Mouse (Mus musculus) liver, embryonic 13.5 days (tissue): ENCODE results near the gene Pard3b. TPM values are rescaled to one million over a fixed set of nuclear protein-coding genes. Genes with fewer than 3 reads are reported as not detected.

Source experiments
- ATAC-seq: fragments of 200-750 bp; cut with Nextera tagmentation; 2 replicates; pipeline ENCODE4 v1.8.0; 2017; ENCODE audit warnings: low read depth, mild to moderate bottlenecking, moderate number of reproducible peaks, moderate library complexity
- DNase-seq: peaks from one replicate; pipeline ENCODE4 v3.0.0; 2022
- H3K27ac ChIP-seq: fragments of 300-500 bp; sonication (generic); 2 replicates; pipeline ENCODE4 v1.5.1; 2015; ENCODE audit warnings: moderate library complexity, mild to moderate bottlenecking, inconsistent platforms
- H3K27me3 ChIP-seq: fragments of 300-500 bp; sonication (generic); 2 replicates; pipeline ENCODE4 v1.6.1; 2015; ENCODE audit warnings: mild to moderate bottlenecking, inconsistent platforms
- H3K36me3 ChIP-seq: fragments of 300-500 bp; sonication (generic); 2 replicates; pipeline ENCODE4 v1.6.1; 2015; ENCODE audit warnings: mild to moderate bottlenecking, inconsistent platforms
- H3K4me1 ChIP-seq: fragments of 300-500 bp; sonication (generic); replicated peaks from 2 replicates; pipeline ENCODE4 v1.6.1; 2015; ENCODE audit warnings: inconsistent platforms
- H3K4me2 ChIP-seq: fragments of 300-500 bp; sonication (generic); 2 replicates; pipeline ENCODE4 v1.6.1; 2015; ENCODE audit warnings: inconsistent platforms, mild to moderate bottlenecking, moderate library complexity
- H3K4me3 ChIP-seq: fragments of 300-500 bp; sonication (generic); replicated peaks from 2 replicates; pipeline ENCODE4 v1.5.1; 2015; ENCODE audit warnings: mild to moderate bottlenecking, inconsistent platforms
- H3K9ac ChIP-seq: fragments of 300-500 bp; sonication (generic); 2 replicates; pipeline ENCODE4 v1.6.1; 2015; ENCODE audit warnings: mild to moderate bottlenecking, inconsistent platforms
- H3K9me3 ChIP-seq: fragments of 300-500 bp; sonication (generic); replicated peaks from 2 replicates; pipeline ENCODE4 v1.6.1; 2016; ENCODE audit warnings: inconsistent platforms
- WGBS: fragments of 180-500 bp; shearing (Covaris S2); methylation state at CpG from one replicate; pipeline ENCODE4 v1.1.7; 2015; ENCODE audit not compliant: insufficient replicate concordance; 5-methylcytosine and 5-hydroxymethylcytosine counted together
- polyA plus RNA-seq: library from polyadenylated mRNA; unstranded; fragments of >200 nt; fragmentation: Nextera tagmentation; extraction: Ambion mirVana; gene quantifications from 2 replicates; pipeline ENCODE4 v1.2.1, GENCODE M21; 2015

The Pard3b gene
- polyA plus RNA-seq, 1 experiment from 2014 or later = 2.2 TPM

DNA sequence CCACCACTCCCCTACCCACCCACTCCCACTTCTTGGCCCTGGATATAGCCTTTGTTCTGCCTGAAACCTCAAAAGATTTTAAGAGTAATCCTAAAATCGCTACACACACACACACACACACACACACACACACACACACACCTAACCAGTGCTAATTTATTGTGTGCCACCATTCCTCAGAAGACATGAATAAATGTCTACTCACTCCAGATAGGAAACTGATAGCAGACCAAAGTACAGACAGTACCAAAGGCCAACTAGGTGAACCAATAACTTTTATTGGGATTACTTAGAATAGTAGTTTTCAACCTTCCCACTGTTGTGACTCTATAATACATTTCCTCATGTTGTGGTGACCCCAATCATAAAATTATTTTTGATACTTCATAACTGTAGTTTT, 483.8 kb downstream of the Pard3b start:
- no peak for ATAC-seq
- no peaks in the 10 kb centered on the region for H3K27me3 ChIP-seq
- 65% methylated on average over 1 of the region's 1 CpGs for WGBS

DNA sequence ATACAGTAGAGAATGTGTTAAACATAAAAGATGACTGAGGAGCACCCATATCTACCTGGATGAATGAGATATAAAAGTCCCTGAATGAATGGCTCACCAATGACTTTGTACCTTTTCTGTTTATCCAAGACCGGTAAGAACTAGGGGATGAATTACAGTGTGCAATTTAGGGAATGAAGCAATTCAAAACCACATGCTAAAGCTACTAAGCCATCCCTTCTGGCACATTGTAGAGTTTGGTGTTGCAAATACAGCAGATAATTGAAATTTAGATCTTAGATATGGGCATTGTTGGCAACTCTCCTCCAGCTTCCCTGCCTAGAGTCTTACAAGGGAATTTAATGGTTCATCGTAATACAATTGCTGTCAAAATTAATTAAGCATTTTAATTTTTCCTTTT, 490.6 kb downstream of the Pard3b start:
- H3K4me1 ChIP-seq = no peaks in the 10 kb centered on the region
- no peak overlapping the region for H3K4me3 ChIP-seq
- DNase-seq (no peak), ATAC-seq (no peak)
- H3K27ac ChIP-seq = no peak overlapping the region
- H3K9me3 ChIP-seq = no peaks in the 10 kb centered on the region
- 77% methylated on average over 2 of the region's 2 CpGs for WGBS
- no peaks in the 10 kb centered on the region for H3K27me3 ChIP-seq
- no peak overlapping the region for H3K4me2 ChIP-seq
- no peak overlapping the region for H3K9ac ChIP-seq
- no peaks in the 10 kb centered on the region for H3K36me3 ChIP-seq

More for the DNA sequence above, 483.8 kb downstream of the Pard3b start:
- Histone ChIP-seq H3K27ac (no peak overlapping the region), H3K9ac (no peak overlapping the region), H3K4me2 (no peak overlapping the region), H3K36me3 (no peaks in the 10 kb centered on the region), H3K4me3 (no peak overlapping the region), H3K4me1 (no peaks in the 10 kb centered on the region), H3K9me3 (no peaks in the 10 kb centered on the region)
- no peak for DNase-seq

DNA sequence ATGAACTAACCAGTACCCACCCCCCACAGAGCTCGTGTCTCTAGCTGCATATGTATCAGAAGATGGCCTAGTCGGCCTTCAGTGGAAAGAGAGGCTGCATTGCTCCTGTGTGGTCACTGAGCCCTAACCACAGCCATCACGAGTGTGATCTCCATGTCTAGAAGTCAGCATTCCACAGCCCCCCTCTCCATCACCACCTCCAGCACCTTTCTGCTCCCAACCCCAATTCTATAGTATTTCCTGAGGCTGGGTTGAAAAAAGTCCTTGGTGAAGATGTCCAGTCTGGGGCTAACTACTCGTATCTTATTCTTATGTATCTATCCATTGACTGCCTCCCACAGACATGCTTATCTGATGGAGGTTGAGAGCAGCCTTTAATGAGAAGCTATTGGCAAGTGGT, 509.5 kb downstream of the Pard3b start:
- H3K4me2 ChIP-seq = no peak overlapping the region
- H3K9ac ChIP-seq = no peak overlapping the region
- 33% methylated on average over 4 of the region's 4 CpGs for WGBS
- H3K27ac ChIP-seq = no peak overlapping the region
- no peak for ATAC-seq
- no peaks in the 10 kb centered on the region for H3K36me3 ChIP-seq
- H3K4me3 ChIP-seq = no peak overlapping the region
- no peaks in the 10 kb centered on the region for H3K27me3 ChIP-seq
- no peaks in the 10 kb centered on the region for H3K9me3 ChIP-seq
- no peaks in the 10 kb centered on the region for H3K4me1 ChIP-seq
- DNase-seq = no peak

DNA sequence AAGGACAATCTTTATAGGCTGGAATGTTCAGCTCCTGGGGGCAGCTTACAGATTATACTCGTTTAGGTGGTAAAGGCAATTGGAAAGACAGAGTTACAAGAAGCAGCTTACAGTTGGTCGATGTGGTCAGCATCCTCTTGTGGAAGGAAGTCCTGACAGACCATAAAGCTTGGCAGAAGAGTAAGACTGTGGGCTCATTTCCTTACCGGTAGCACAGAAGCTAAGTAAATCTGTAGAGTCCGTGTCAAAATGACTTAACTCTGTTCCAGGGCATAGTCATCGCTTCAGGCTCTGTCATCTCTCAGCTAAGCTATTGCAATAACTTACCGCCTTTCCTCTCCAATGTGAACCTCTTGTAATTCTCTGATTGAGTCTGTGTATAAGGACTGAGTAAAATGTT, 510.2 kb downstream of the Pard3b start:
- no peak overlapping the region for H3K27ac ChIP-seq
- no peaks in the 10 kb centered on the region for H3K27me3 ChIP-seq
- DNase-seq = no peak
- no peaks in the 10 kb centered on the region for H3K4me1 ChIP-seq
- no peaks in the 10 kb centered on the region for H3K36me3 ChIP-seq
- WGBS = 22% methylated on average over 6 of the region's 6 CpGs
- H3K4me2 ChIP-seq = no peak overlapping the region
- no peak overlapping the region for H3K9ac ChIP-seq
- no peak for ATAC-seq
- no peak overlapping the region for H3K4me3 ChIP-seq
- H3K9me3 ChIP-seq = no peaks in the 10 kb centered on the region

DNA sequence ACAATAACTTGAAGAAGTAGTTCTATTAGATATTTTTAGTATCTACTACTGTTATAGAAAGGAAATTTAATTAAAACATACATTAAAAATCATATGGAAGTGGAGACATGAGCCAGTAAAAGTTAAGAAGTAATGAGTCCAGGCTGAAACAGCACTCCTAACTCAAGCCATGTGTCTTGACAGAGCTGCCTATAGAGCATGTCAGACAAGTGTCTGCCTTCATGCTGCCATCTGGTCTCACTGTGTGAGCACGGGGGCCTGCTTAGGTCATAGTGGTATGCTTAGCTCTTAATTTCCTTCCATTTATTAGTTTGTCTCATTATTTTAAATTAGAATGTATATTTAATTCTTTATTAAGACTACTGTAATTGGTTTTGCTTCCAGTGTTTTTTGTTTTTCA, 517.3 kb downstream of the Pard3b start:
- H3K27me3 ChIP-seq = no peaks in the 10 kb centered on the region
- no peak overlapping the region for H3K27ac ChIP-seq
- no peaks in the 10 kb centered on the region for H3K36me3 ChIP-seq
- ATAC-seq = no peak
- 67% methylated on average over 1 of the region's 1 CpGs for whole genome bisulfite sequencing
- H3K4me3 ChIP-seq = no peak overlapping the region
- H3K4me1 ChIP-seq = no peaks in the 10 kb centered on the region
- no peak overlapping the region for H3K4me2 ChIP-seq
- DNase-seq = no peak
- H3K9me3 ChIP-seq = no peaks in the 10 kb centered on the region
- no peak overlapping the region for H3K9ac ChIP-seq

DNA sequence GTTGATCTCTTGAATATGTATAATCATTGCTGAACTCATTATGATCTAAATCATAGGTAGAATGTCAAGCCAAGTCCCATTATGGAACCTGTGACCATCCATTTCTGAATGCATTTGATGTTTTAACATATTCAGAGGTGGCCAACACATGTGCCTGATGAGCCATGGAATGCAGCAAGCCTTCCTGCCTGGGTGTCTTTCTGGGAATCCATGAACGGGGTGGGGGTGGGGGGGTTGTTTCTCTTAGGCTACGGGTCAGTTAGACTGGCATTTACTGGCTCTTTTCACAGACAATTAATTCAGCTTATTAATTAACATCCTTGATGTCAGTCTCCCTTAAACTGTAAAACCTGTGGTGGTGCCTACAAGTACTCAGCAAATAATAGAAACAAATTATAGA, 521.0 kb downstream of the Pard3b start:
- no peaks in the 10 kb centered on the region for H3K27me3 ChIP-seq
- ATAC-seq (no peak), DNase-seq (no peak)
- no peaks in the 10 kb centered on the region for H3K36me3 ChIP-seq
- H3K4me3 ChIP-seq = no peak overlapping the region
- H3K4me2 ChIP-seq = no peak overlapping the region
- H3K9me3 ChIP-seq = no peaks in the 10 kb centered on the region
- H3K9ac ChIP-seq = no peak overlapping the region
- H3K4me1 ChIP-seq = no peaks in the 10 kb centered on the region
- no peak overlapping the region for H3K27ac ChIP-seq
- WGBS = 77% methylated on average over 2 of the region's 2 CpGs

DNA sequence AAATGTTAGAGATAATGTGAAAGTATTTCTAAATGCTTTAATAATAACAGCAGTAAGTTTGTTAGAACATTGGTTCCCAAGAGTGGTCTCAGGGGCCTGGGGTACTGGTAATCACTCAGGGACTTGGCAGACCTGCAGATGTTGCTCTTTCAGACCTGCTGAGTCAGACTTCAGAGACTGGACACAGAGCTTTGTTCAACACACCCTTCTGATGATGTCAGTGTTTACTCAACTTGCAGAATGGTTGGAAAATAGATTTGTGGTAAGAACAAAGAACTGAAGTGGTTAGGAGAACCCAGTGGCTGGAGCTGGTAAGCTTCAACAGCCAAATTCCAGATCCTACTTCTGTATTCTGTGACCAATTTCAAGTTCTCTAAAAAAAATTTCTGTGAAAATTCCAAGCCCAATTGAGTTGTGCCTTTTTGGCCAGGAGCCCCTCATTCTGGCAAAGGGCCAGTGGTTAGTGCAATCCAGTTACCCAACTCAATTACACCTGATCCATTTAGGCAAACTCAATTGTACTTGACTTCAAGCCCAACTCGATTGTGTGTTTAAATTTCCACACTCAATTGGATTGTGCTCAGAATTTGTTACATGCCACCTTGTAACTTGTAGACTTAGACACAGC, 536.5 kb downstream of the Pard3b start:
- Histone ChIP-seq H3K9me3 (no peaks in the 10 kb centered on the region), H3K9ac (no peak overlapping the region), H3K36me3 (no peaks in the 10 kb centered on the region), H3K4me3 (no peak overlapping the region), H3K27ac (no peak overlapping the region), H3K4me1 (no peaks in the 10 kb centered on the region), H3K4me2 (no peak overlapping the region), H3K27me3 (no peaks in the 10 kb centered on the region)
- no peak for ATAC-seq
- DNase-seq = no peak
- 56% methylated on average over 1 of the region's 1 CpGs for WGBS

DNA sequence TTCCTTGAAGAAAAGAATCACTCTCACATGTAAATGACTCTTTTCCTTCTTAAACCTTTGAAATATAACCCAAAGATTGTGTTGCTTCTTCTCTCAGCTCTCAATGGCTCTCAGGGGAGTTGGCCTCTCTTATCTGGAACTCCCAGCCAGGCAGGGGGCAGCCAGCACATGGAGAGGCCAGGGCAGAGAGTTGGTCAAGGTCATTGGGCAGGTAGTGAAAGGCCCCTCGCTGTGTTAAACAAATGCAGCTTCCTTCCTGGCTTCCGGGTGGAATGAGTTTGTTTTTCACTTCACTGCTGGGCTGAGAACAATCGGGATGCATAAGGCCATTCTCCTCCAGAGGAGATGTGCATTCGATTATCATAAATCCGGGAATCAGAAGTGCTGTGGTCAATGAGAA, 543.0 kb downstream of the Pard3b start:
- ATAC-seq (peak; percentile 82), DNase-seq (peak; percentile 34)
- Histone ChIP-seq H3K4me1 (peaks cover 20% of the 10 kb centered on the region), H3K9ac (no peak overlapping the region), H3K4me3 (no peak overlapping the region), H3K9me3 (no peaks in the 10 kb centered on the region), H3K27ac (no peak overlapping the region), H3K36me3 (no peaks in the 10 kb centered on the region), H3K27me3 (no peaks in the 10 kb centered on the region), H3K4me2 (peak overlapping the region; percentile 6; the same call in 1 of the 2 replicates)
- 18% methylated on average over 5 of the region's 5 CpGs for WGBS

DNA sequence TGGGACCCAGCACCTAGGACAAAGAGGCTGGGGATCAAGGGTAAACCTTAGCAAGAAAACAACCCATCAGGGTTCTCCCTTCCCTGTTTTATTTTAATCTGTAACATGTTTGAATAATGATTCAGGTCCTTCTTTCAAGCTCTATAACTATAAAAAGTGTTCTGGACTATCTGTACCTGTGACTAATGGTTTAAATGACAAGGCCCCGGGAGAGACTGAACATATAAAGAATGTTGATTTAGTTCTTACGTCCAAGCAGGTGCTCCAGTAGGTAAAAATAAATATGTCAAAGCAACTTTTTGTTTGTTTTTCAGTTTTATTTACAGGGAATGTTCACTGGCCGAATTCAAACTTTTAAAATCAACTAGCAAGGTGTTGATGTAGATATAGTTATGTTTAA, 544.0 kb downstream of the Pard3b start:
- WGBS = 60% methylated on average over 3 of the region's 3 CpGs
- peaks cover 20% of the 10 kb centered on the region for H3K4me1 ChIP-seq
- H3K27ac ChIP-seq = no peak overlapping the region
- H3K27me3 ChIP-seq = no peaks in the 10 kb centered on the region
- H3K4me2 ChIP-seq = no peak overlapping the region
- no peaks in the 10 kb centered on the region for H3K9me3 ChIP-seq
- H3K36me3 ChIP-seq = no peaks in the 10 kb centered on the region
- DNase-seq = no peak
- no peak overlapping the region for H3K4me3 ChIP-seq
- no peak overlapping the region for H3K9ac ChIP-seq
- no peak for ATAC-seq

DNA sequence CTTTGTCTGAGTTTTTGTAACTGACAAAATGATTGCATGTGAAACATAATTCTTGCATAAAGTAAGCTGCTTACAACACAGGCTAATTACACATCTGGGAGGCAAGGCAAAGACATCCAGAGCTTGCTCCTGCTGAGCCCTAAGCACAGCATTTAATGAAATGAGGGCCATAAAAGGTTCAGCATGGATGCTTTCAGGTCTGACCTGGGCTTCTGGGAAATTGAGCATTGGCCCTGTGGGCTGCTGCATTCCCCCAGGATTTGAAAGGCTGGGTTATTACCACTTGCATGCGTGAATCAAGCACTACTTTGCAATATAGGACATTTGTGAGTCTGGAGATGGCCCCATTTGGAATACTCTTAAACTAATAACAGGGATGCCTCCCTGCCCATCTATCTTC, 552.2 kb downstream of the Pard3b start:
- Histone ChIP-seq H3K4me2 (no peak overlapping the region), H3K27ac (no peak overlapping the region), H3K27me3 (no peaks in the 10 kb centered on the region), H3K4me3 (no peak overlapping the region), H3K4me1 (no peaks in the 10 kb centered on the region), H3K9ac (no peak overlapping the region), H3K9me3 (no peaks in the 10 kb centered on the region), H3K36me3 (no peaks in the 10 kb centered on the region)
- WGBS = 63% methylated on average over 1 of the region's 1 CpGs
- DNase-seq (no peak), ATAC-seq (no peak)

DNA sequence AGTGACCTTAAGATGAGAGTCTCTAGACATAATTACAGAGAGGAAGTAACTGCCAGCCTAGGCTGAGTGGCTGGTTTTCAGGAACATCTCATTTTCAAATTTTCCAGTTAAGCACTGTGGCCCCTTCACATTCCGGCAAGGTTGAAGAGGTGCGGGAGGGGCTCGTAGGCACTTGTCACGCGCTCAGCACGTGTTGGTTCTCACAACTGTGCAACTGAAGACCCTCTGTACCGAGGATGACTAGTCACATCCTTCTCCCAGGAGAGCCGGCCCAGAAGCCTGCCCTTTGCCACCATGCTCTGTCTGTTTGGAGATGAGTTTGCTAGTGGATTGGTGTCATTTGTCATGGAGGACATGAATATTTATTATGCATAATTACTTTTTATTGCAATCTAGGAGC, 558.9 kb downstream of the Pard3b start:
- H3K9me3 ChIP-seq = no peaks in the 10 kb centered on the region
- H3K36me3 ChIP-seq = no peaks in the 10 kb centered on the region
- 73% methylated on average over 8 of the region's 8 CpGs for WGBS
- no peak for DNase-seq
- H3K27me3 ChIP-seq = no peaks in the 10 kb centered on the region
- no peak overlapping the region for H3K4me3 ChIP-seq
- H3K27ac ChIP-seq = no peak overlapping the region
- no peak overlapping the region for H3K9ac ChIP-seq
- H3K4me2 ChIP-seq = no peak overlapping the region
- H3K4me1 ChIP-seq = no peaks in the 10 kb centered on the region
- ATAC-seq = no peak

DNA sequence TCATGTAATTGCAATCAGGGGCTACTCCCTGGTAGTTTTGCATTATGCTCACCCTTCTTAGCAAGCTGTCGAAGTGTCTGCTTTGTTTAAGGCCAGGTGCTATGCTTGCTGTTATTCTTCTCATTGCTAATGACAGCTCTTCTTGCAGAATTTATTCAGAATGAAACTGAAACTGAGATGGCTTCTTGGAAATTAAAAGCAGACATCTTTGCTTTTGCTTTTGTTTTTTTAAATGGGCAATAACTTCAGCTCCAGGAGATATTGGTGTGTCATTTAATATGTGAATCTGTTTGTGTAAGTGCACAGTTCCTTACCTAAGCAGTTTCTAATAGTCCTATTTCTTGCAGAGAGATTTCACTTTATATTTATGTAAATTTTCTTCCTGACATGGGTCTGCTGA, 562.3 kb downstream of the Pard3b start:
- H3K4me1 ChIP-seq = no peaks in the 10 kb centered on the region
- ATAC-seq = no peak
- no peak overlapping the region for H3K4me2 ChIP-seq
- H3K27me3 ChIP-seq = no peaks in the 10 kb centered on the region
- H3K27ac ChIP-seq = no peak overlapping the region
- no peak overlapping the region for H3K9ac ChIP-seq
- H3K9me3 ChIP-seq = no peaks in the 10 kb centered on the region
- no peak overlapping the region for H3K4me3 ChIP-seq
- WGBS = 53% methylated on average over 1 of the region's 1 CpGs
- no peak for DNase-seq
- no peaks in the 10 kb centered on the region for H3K36me3 ChIP-seq
